Mouse (Mus musculus) lung, embryonic 16.5 days (tissue): ENCODE results near the gene Traf3. TPM values are rescaled to one million over a fixed set of nuclear protein-coding genes. Genes with fewer than 3 reads are reported as not detected.
A peak's percentile ranks its signal among the peaks of the same experiment; 100 is the strongest.

Experiments used
- ATAC-seq: fragments of 200-750 bp; cut with Nextera tagmentation; 2 replicates; pipeline ENCODE4 v1.8.0; 2017; ENCODE audit warnings: low read depth, mild to moderate bottlenecking, moderate library complexity
- H3K27ac ChIP-seq: fragments of 300-500 bp; sonication (generic); 2 replicates; pipeline ENCODE4 v1.5.1; 2014; ENCODE audit warnings: mild to moderate bottlenecking, control low read depth, low read length
- H3K27me3 ChIP-seq: fragments of 300-500 bp; sonication (generic); 2 replicates; pipeline ENCODE4 v1.6.1; 2014; ENCODE audit warnings: low read depth, low read length, mixed read lengths; ENCODE audit not compliant: control insufficient read depth, insufficient read depth
- H3K36me3 ChIP-seq: fragments of 300-500 bp; sonication (generic); 2 replicates; pipeline ENCODE4 v1.6.1; 2014; ENCODE audit warnings: low read length; ENCODE audit not compliant: control insufficient read depth, insufficient read depth
- H3K4me1 ChIP-seq: fragments of 300-500 bp; sonication (generic); replicated peaks from 2 replicates; pipeline ENCODE4 v1.6.1; 2014; ENCODE audit warnings: low read length, mixed read lengths; ENCODE audit not compliant: control insufficient read depth, insufficient read depth
- H3K4me2 ChIP-seq: fragments of 300-500 bp; sonication (generic); 2 replicates; pipeline ENCODE4 v1.6.1; 2014; ENCODE audit warnings: low read depth, low read length, control low read depth
- H3K4me3 ChIP-seq: fragments of 300-500 bp; sonication (generic); 2 replicates; pipeline ENCODE4 v1.5.1; 2014; ENCODE audit warnings: mild to moderate bottlenecking, low read length, control low read depth
- H3K9ac ChIP-seq: fragments of 300-500 bp; sonication (generic); 2 replicates; pipeline ENCODE4 v1.6.1; 2014; ENCODE audit warnings: low read length, control low read depth
- H3K9me3 ChIP-seq: fragments of 300-500 bp; sonication (generic); 2 replicates; pipeline ENCODE4 v1.6.1; 2016; ENCODE audit warnings: low read length; ENCODE audit not compliant: control insufficient read depth
- WGBS: fragments of 180-500 bp; shearing (Covaris S2); extraction: QIAGEN DNeasy Blood & Tissue Kit; methylation state at CpG from one replicate; pipeline ENCODE4 v1.1.7; 2014; 5-methylcytosine and 5-hydroxymethylcytosine counted together
- polyA plus RNA-seq: library from polyadenylated mRNA; unstranded; fragments of >200 nt; fragmentation: Nextera tagmentation; extraction: Ambion mirVana; gene quantifications from 2 replicates; pipeline ENCODE4 v1.2.1, GENCODE M21; 2015

Traf3 gene
- polyA plus RNA-seq, 1 experiment from 2014 or later, result 7.7 TPM

GRCm38 (mm10) chr12:111186986-111187385 is 20.8 kb downstream of the Traf3 start:
- Histone ChIP-seq H3K4me3 (no peak overlapping the region), H3K9me3 (no peaks in the 10 kb centered on the region), H3K27me3 (no peaks in the 10 kb centered on the region), H3K27ac (no peak overlapping the region), H3K36me3 (no peaks in the 10 kb centered on the region), H3K9ac (no peak overlapping the region), H3K4me2 (no peak overlapping the region), H3K4me1 (no peaks in the 10 kb centered on the region)
- 87% methylated on average over 3 of the region's 3 CpGs for WGBS
- no peak for ATAC-seq

GRCm38 (mm10) chr12:111188295-111188694 is 22.1 kb downstream of the Traf3 start:
- H3K4me3 ChIP-seq, result no peak overlapping the region
- H3K9me3 ChIP-seq, result no peaks in the 10 kb centered on the region

GRCm38 (mm10) chr12:111190355-111190754 is 24.2 kb downstream of the Traf3 start:
- no peak overlapping the region for H3K4me3 ChIP-seq
- H3K4me2 ChIP-seq, result no peak overlapping the region
- no peak overlapping the region for H3K9ac ChIP-seq
- no peak overlapping the region for H3K27ac ChIP-seq
- H3K36me3 ChIP-seq, result no peaks in the 10 kb centered on the region
- no peaks in the 10 kb centered on the region for H3K27me3 ChIP-seq
- no peaks in the 10 kb centered on the region; the same call in 1 of the 2 replicates for H3K4me1 ChIP-seq
- WGBS, result 79% methylated on average over 5 of the region's 5 CpGs
- ATAC-seq, result no peak
- H3K9me3 ChIP-seq, result no peaks in the 10 kb centered on the region

More at GRCm38 (mm10) chr12:111188295-111188694, 22.1 kb downstream of the Traf3 start:
- Histone ChIP-seq H3K9ac (no peak overlapping the region), H3K4me1 (no peaks in the 10 kb centered on the region; the same call in 1 of the 2 replicates), H3K27me3 (no peaks in the 10 kb centered on the region), H3K36me3 (no peaks in the 10 kb centered on the region), H3K4me2 (no peak overlapping the region), H3K27ac (no peak overlapping the region)
- no peak for ATAC-seq
- 84% methylated on average over 4 of the region's 4 CpGs for WGBS

GRCm38 (mm10) chr12:111190891-111191290 is 24.7 kb downstream of the Traf3 start:
- Histone ChIP-seq H3K4me1 (no peaks in the 10 kb centered on the region; the same call in 1 of the 2 replicates), H3K4me2 (no peak overlapping the region), H3K27me3 (no peaks in the 10 kb centered on the region), H3K27ac (no peak overlapping the region), H3K36me3 (no peaks in the 10 kb centered on the region), H3K4me3 (no peak overlapping the region), H3K9me3 (no peaks in the 10 kb centered on the region), H3K9ac (no peak overlapping the region)
- no peak for ATAC-seq
- WGBS, result 69% methylated on average over 2 of the region's 2 CpGs

GRCm38 (mm10) chr12:111192777-111193176 is 26.6 kb downstream of the Traf3 start:
- Histone ChIP-seq H3K4me3 (no peak overlapping the region), H3K9ac (no peak overlapping the region), H3K9me3 (no peaks in the 10 kb centered on the region), H3K4me2 (no peak overlapping the region), H3K27ac (no peak overlapping the region), H3K36me3 (no peaks in the 10 kb centered on the region), H3K27me3 (no peaks in the 10 kb centered on the region), H3K4me1 (no peaks in the 10 kb centered on the region; the same call in 1 of the 2 replicates)
- peak; percentile 20; the same call in 1 of the 2 replicates for ATAC-seq
- 58% methylated on average over 6 of the region's 6 CpGs for WGBS

- ATAC-seq, result no peak
These were observed 27.2 kb downstream of the Traf3 start for GRCm38 (mm10) chr12:111193331-111193730.

GRCm38 (mm10) chr12:111196548-111196947 is 30.4 kb downstream of the Traf3 start:
- H3K4me1 ChIP-seq, result no peaks in the 10 kb centered on the region; the same call in 1 of the 2 replicates
- no peaks in the 10 kb centered on the region for H3K36me3 ChIP-seq
- H3K27ac ChIP-seq, result no peak overlapping the region
- H3K9me3 ChIP-seq, result no peaks in the 10 kb centered on the region
- H3K4me2 ChIP-seq, result no peak overlapping the region
- ATAC-seq, result no peak
- WGBS, result 66% methylated on average over 4 of the region's 4 CpGs
- H3K27me3 ChIP-seq, result no peaks in the 10 kb centered on the region
- H3K4me3 ChIP-seq, result no peak overlapping the region
- no peak overlapping the region for H3K9ac ChIP-seq

More at GRCm38 (mm10) chr12:111193331-111193730, 27.2 kb downstream of the Traf3 start:
- no peak overlapping the region for H3K27ac ChIP-seq
- no peaks in the 10 kb centered on the region for H3K27me3 ChIP-seq
- no peaks in the 10 kb centered on the region; the same call in 1 of the 2 replicates for H3K4me1 ChIP-seq
- H3K4me2 ChIP-seq, result no peak overlapping the region
- no peaks in the 10 kb centered on the region for H3K9me3 ChIP-seq
- 52% methylated on average over 9 of the region's 9 CpGs for WGBS
- H3K9ac ChIP-seq, result no peak overlapping the region
- H3K36me3 ChIP-seq, result no peaks in the 10 kb centered on the region
- H3K4me3 ChIP-seq, result no peak overlapping the region

- no peaks in the 10 kb centered on the region for H3K9me3 ChIP-seq
- no peak for ATAC-seq
- no peaks in the 10 kb centered on the region for H3K4me1 ChIP-seq
- no peaks in the 10 kb centered on the region for H3K27me3 ChIP-seq
- H3K4me3 ChIP-seq, result no peak overlapping the region
- no peak overlapping the region for H3K27ac ChIP-seq
- no peaks in the 10 kb centered on the region for H3K36me3 ChIP-seq
- no peak overlapping the region for H3K4me2 ChIP-seq
- no peak overlapping the region for H3K9ac ChIP-seq
- 79% methylated on average over 10 of the region's 10 CpGs for WGBS
These were observed 36.9 kb downstream of the Traf3 start for GRCm38 (mm10) chr12:111203076-111203475.

GRCm38 (mm10) chr12:111203945-111204344 is 37.8 kb downstream of the Traf3 start:
- H3K9ac ChIP-seq, result no peak overlapping the region
- no peak overlapping the region for H3K4me2 ChIP-seq
- H3K36me3 ChIP-seq, result no peaks in the 10 kb centered on the region
- H3K27ac ChIP-seq, result no peak overlapping the region
- no peaks in the 10 kb centered on the region for H3K4me1 ChIP-seq
- WGBS, result 68% methylated on average over 3 of the region's 3 CpGs
- H3K9me3 ChIP-seq, result no peaks in the 10 kb centered on the region
- H3K4me3 ChIP-seq, result no peak overlapping the region
- ATAC-seq, result no peak
- no peaks in the 10 kb centered on the region for H3K27me3 ChIP-seq

GRCm38 (mm10) chr12:111207641-111208040 is 41.5 kb downstream of the Traf3 start:
- WGBS, result 75% methylated on average over 3 of the region's 3 CpGs
- no peak overlapping the region for H3K4me3 ChIP-seq

More at GRCm38 (mm10) chr12:111207641-111208040, 41.5 kb downstream of the Traf3 start:
- H3K9ac ChIP-seq, result no peak overlapping the region
- H3K36me3 ChIP-seq, result no peaks in the 10 kb centered on the region
- no peaks in the 10 kb centered on the region for H3K27me3 ChIP-seq
- ATAC-seq, result no peak
- H3K9me3 ChIP-seq, result no peaks in the 10 kb centered on the region
- no peak overlapping the region for H3K4me2 ChIP-seq
- no peak overlapping the region for H3K27ac ChIP-seq
- peaks cover 2% of the 10 kb centered on the region; the same call in 1 of the 2 replicates for H3K4me1 ChIP-seq
